Mouse (Mus musculus) liver, adult (tissue): ENCODE data around the gene Olfr1107.

ENCODE experiments used
- GATA4 ChIP-seq: IDR thresholded peaks from 2 replicates; pipeline ENCODE4 v1.6.1; 2014; ENCODE audit warnings: mild to moderate bottlenecking, low read length; ENCODE audit not compliant: insufficient replicate concordance

The Olfr1107 gene

GRCm38 (mm10) chr2:87075717-87076116, at the start of gene Olfr1107:
Olfr1107 (minus strand) TSS chr2:87075817.
- no peak for TF ChIP-seq GATA4

- TF ChIP-seq GATA4 = no peak
Measured at GRCm38 (mm10) chr2:87114467-87114866, 38.9 kb upstream of the Olfr1107 start, which contains the start of gene Olfr259. Olfr259 (minus strand) TSS chr2:87114567.

GRCm38 (mm10) chr2:87095908-87096307, 20.3 kb upstream of the Olfr1107 start, which contains the start of gene Olfr1109:
Olfr1109 (minus strand) TSS chr2:87096008.
- TF ChIP-seq GATA4 = no peak

GRCm38 (mm10) chr2:87052173-87052572, 23.4 kb downstream of the Olfr1107 start, which contains the start of gene Olfr1106:
Olfr1106 (minus strand) TSS chr2:87052273.
- TF ChIP-seq GATA4 = no peak

- no peak for TF ChIP-seq GATA4
Measured at GRCm38 (mm10) chr2:87036431-87036830, 39.2 kb downstream of the Olfr1107 start, which contains the start of gene Olfr1105. Olfr1105 (minus strand) TSS chr2:87036531.

- no peak for TF ChIP-seq GATA4
Measured at GRCm38 (mm10) chr2:87026980-87027379, 48.6 kb downstream of the Olfr1107 start, which contains the start of gene Olfr1104. Olfr1104 (minus strand) TSS chr2:87027080.
